ENCODE assay signal across 16 mouse cellular contexts in the genomic region with DNA sequence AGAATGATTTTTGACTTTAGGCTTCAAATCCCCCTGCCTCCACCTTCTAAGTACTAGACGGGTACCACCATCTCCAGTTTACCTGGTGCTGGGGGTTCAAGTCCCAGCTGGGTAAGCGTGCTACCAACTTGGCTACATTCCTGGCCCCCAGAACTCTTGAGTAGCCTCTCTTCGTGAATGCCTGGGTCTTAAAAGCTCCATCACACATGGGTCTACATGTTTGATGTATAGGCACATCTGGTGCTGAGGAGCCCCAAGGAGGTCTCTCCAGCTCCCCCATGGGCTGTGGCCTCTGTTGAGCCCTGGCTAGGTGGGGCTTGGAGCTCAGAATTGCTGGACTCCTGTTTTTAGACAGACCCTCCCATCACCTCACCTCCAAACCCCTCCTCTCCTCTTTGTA.
"Had no signal": no experiment of that assay in that cellular context is flagged by ENCODE, and none has a peak within 500 bp of the region (broad histone marks: within the 10 kb centered on the region; RNA-seq: fewer than 3 reads in every experiment).

No protein-coding gene starts in this region.

- H3K4me2 ChIP-seq: neural tube, embryonic 13.5 days; neural tube, embryonic 15.5 days; stomach, embryonic 15.5 days had no signal

- H3K9me3 ChIP-seq: neural tube, embryonic 13.5 days; neural tube, embryonic 15.5 days; stomach, embryonic 15.5 days had no signal

- H3K27me3 ChIP-seq: neural tube, embryonic 15.5 days; stomach, embryonic 15.5 days had no signal

- H3K36me3 ChIP-seq: neural tube, embryonic 13.5 days; neural tube, embryonic 15.5 days; stomach, embryonic 15.5 days had no signal

- H3K4me3 ChIP-seq: neural tube, embryonic 13.5 days; neural tube, embryonic 15.5 days; stomach, embryonic 15.5 days had no signal

- DNase-seq: retina, postnatal 1 day; right cerebral cortex, adult 18-20 months; right cerebral cortex, postnatal 14 days; right cerebral cortex, postnatal 25 days; right cerebral cortex, postnatal 4 days; spleen, adult 18-20 months; thymus, adult 18-20 months; thymus, adult 2 months; thymus, postnatal 14 days; thymus, postnatal 25 days; thymus, postnatal 36 days; thymus, postnatal 4 days had no signal

- H3K9ac ChIP-seq: neural tube, embryonic 13.5 days; neural tube, embryonic 15.5 days; stomach, embryonic 15.5 days had no signal

- H3K4me1 ChIP-seq: stomach, embryonic 15.5 days had no signal

- H3K27ac ChIP-seq: neural tube, embryonic 13.5 days; neural tube, embryonic 15.5 days; stomach, embryonic 15.5 days; stomach, postnatal 0 days had no signal
